Mouse (Mus musculus): ENCODE data around the gene Smndc1.

- TF ChIP-seq CTCF (IDR thresholded peaks at IDR 0.05; ENCODE audit: low read depth) = no peak
- TF ChIP-seq EP300 (IDR thresholded peaks at IDR 0.05; ENCODE audit: low read depth) = no peak
Measured at GRCm38 (mm10) chr19:53364963-53365362, 25.4 kb downstream of the Smndc1 start.
